Mouse (Mus musculus): ENCODE data around the gene Gm6309. TPM values are rescaled to one million over a fixed set of nuclear protein-coding genes. Genes with fewer than 3 reads are reported as not detected.

Gene Gm6309
- polyA plus RNA-seq, 1 experiment from 2014 or later, result not detected

Other genes with a start within 250 kb of the Gm6309 start
- gene Cyp3a25, start 161.1 kb downstream of the Gm6309 start, polyA plus RNA-seq (2014; fragmentation: Nextera tagmentation; extraction: Ambion mirVana), result not detected in 2 replicates
- gene Cyp3a59, start 91.5 kb downstream of the Gm6309 start, polyA plus RNA-seq (2014; fragmentation: Nextera tagmentation; extraction: Ambion mirVana), result not detected in 2 replicates
- not detected in 2 replicates for gene Gm5565, start 10.2 kb downstream of the Gm6309 start, polyA plus RNA-seq (2014; fragmentation: Nextera tagmentation; extraction: Ambion mirVana)
- gene 1700001J03Rik, start 14.6 kb upstream of the Gm6309 start, polyA plus RNA-seq (2014; fragmentation: Nextera tagmentation; extraction: Ambion mirVana), result 0.68 TPM in 1 of 2 replicates, not detected in the other
- 22.2 and 22.6 TPM in 2 replicates for gene Rnf6, start 50.8 kb upstream of the Gm6309 start, polyA plus RNA-seq (2014; fragmentation: Nextera tagmentation; extraction: Ambion mirVana)
- gene Cdk8, start 60.5 kb upstream of the Gm6309 start, polyA plus RNA-seq (2014; fragmentation: Nextera tagmentation; extraction: Ambion mirVana), result 25.7 and 31.6 TPM in 2 replicates
- 10.3 and 10.4 TPM in 2 replicates for gene Wasf3, start 214.3 kb upstream of the Gm6309 start, polyA plus RNA-seq (2014; fragmentation: Nextera tagmentation; extraction: Ambion mirVana)

All from hindbrain, embryonic 14.5 days (tissue).